Mouse (Mus musculus) 416B (cell line): ENCODE results near the gene Cdan1.
"Not testable (repeated sequence)": the region's sequence is repeated elsewhere in the genome, so short reads cannot be mapped to it uniquely, and the experiment has no call there.

Experiments used
- DNase-seq: peaks from one replicate; pipeline ENCODE4 v3.0.0; 2011; ENCODE audit warnings: low read depth

Cdan1 gene

DNA sequence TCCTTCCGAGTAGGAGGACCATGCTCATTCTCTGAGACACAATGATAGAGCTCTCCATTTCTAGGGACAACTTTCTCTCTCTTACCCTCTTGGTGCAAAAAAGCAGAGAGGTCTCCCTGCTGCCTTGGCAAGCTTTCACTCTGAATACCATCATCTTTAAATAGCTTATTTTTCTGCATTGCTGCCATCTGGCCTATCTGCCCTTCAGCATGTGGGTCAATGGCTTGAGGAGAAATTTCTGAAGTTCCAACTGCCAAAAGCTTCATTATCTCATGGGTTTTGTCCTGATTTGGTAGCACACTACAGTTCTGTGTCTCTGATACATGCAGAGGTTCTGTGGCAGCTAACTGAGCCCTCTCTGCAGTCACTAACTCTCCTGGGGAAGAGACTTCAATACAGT lies 104.4 kb downstream of the Cdan1 start:
- DNase-seq: no peak

DNA sequence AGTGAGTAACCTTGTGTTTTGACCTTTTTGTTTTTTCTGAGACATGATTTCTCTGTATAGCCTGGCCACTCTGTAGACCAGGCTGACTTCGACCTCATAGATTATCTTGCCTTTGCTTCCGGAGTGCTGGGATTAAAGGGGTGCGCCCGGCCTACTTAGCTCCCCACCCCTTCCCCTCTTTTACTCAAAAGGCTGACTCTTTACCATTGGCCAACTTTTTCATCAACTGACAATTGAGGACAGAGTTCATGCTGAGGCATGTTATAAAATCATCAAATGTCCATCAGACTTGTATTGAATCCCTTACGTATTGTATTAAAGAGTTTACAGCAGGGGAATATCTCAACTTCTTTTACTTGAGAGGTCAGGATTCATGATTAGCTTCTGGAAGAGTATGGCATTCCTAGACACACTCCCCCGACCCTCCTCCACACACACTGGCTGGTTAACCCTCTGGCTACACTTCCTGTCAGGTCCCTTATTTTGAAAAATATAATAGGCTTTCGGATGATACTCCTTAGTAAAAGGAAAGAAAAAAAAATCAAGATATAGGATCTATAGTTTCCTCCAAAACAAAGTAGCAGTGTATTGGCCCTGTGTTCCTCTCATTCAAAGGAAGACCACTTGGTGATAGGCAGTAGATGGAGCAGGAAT lies 117.9 kb downstream of the Cdan1 start:
- DNase-seq: no peak

DNA sequence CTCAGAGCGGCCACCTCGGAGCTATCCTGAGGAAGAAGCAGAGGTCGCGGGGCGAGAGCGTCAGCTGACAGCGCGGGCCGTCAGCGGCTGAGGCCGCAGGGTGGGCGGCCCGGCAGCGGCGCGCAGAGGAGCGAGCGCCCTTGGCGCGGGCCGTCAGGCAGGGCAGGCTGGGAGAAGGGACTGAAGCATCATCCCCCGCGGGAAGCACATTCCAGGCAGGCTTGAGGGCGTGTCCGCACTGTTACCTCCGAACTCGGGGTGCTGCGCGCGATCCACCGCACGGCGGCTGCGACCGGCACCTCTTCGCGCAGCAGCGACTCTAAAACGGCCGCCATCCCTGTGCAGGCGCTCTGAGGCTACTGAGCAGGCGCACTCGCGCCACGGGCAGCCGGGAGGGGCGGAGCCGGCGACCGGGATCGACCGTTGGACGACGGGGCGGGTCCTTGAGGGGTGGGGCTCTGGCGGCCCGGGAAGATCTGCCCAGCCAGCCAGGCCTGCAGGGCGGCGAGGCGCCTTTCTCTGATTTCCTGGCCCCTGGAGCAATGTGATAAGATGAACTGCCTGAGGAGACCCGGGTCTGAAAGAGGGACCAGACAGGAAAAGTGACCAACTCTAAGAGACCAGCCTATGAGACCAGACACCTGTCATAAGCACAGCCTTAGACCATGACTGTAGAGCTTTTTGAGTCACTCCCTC lies 118.6 kb downstream of the Cdan1 start:
- peak; percentile 92 for DNase-seq

DNA sequence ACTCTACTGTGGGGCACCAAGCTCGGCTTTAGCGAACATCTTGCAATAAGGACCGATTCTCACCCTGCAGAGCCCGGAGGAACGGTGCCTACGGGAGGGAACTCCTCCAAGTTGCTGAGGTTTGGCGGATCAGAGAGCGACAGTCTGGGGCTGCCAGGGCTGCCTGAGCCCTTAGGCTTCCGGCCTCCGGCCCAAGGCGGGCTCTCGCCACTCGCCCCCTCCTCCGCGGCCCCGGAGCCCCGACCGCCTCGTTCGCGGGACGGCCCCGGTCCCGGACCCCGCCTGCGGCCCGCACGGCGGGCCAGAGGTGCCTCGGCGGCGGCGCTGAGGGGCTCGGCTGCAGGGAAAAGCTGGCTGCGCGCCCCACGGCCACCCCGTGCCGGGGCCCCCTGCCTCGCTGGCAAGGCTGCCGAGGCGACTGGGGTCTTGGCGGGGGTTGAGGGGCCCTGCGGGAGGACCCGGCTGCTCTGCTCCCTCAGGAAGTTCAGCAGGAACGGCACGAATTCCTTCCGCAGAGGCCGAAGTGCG lies 119.2 kb downstream of the Cdan1 start:
- DNase-seq: no peak

DNA sequence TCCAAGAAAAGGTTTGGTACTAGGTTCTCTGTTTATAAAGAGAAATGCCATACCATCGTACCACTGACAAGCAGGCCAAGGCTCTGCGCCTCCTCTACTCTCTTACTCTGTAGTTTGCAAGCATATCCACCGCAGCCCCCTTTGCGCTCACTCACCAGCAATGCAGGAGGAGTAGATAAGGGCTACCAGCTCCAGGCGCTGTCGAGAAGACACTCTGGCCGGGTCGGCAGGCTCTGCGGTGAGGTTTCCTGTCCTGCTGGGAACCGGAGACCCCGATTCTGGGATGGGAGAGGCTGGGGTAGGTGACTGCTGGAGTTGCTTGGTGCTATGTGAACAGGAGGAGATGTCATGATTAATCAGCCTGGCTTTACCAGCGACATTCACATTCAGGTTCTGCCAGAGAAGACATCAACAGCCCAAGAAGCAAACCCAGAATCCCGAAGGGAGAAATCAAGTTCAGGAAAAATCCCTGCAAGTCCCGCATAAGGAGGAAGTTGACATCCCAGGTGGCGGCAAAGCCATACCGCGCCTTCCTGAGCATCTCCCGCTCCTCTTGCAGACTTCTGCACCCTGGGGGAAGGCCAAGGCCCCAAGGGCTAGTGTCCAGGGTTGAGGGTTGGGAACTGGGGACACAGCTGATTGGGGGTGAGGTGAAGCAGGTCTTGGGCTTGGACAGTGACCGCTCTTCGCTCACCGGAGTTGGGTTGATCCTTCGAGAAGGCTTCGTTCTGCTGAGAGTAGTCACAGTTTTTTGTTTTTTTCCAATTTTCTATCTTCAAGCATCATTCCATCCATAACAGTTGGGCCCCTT lies 119.9 kb downstream of the Cdan1 start:
- DNase-seq: peak; percentile 9

DNA sequence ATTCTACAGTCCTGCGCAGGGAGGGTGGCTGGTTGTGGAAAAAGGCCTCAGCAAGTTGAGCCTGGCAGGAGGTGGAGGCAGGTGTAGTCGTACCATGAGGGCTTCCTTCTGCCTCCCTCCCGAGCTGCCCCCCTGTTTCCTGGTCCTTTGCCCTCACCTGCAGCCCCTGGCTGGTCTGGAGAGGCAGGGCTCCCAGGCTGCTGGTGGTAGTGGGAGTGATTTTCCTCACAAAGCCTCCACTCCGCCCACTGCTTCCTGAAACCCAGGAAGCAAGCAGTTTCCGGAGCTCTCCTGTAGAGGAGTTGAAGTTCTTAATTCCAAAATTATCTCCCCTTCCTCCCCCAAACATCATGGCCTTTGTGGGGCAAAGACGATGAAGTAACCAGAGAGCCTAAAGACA lies 125.8 kb downstream of the Cdan1 start:
- no peak for DNase-seq

DNA sequence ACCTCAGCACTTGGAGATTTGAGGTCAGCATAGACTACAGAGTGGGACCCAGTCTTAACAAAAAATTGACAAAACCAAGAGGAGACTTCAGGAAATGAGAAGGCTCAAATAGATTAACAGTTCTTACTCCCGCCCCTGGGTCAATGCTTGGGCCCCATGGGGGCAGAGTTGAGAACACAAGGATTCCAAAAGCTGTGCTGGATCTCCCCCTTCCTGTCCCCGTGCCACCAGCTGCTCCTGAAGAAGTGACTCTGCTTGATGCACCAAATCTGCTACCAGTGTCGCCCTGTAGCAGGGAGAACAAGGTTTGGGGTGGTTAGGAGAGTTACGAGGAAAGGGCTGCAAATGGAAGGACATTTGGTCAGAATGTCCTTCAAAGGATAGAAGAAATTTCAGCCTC lies 126.3 kb downstream of the Cdan1 start:
- no peak for DNase-seq

DNA sequence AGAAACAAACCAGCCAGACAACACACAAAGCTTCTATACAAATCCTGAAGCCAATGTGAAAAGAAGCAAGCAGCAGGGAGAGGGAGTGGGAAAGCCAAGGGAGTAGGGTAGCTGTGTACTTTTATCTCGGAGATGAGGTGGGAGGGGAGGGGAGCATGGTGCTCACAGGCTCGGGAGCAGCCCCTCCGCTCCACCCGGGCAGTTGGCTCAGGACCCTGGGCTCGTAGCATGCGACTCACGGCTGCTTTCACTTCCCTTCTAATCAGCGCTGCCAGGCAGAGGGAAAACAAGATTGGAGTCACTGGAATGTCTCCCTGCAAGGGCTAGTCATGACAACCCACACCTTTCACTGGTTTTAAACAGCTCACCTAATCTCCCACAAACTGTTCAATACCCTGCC lies 127.4 kb downstream of the Cdan1 start:
- DNase-seq: no peak

DNA sequence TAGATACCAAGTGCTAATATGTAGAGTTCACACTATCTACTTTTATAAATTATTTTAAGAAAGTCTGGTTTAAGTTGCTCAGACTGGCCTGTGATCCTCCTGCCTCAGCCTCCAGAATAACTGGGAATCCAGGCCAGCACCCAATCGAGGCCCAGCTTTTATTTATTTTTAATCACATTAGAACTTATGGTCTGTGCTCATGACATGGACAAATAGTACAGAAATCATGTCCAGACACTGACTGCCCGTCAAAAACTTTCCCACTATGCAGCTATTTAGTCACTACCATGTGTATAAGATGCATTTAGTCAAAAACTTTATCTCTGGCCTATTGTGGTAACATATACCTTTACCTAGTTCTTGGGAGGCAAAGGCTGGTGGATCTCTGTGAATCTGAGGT lies 128.0 kb downstream of the Cdan1 start:
- DNase-seq: no peak

DNA sequence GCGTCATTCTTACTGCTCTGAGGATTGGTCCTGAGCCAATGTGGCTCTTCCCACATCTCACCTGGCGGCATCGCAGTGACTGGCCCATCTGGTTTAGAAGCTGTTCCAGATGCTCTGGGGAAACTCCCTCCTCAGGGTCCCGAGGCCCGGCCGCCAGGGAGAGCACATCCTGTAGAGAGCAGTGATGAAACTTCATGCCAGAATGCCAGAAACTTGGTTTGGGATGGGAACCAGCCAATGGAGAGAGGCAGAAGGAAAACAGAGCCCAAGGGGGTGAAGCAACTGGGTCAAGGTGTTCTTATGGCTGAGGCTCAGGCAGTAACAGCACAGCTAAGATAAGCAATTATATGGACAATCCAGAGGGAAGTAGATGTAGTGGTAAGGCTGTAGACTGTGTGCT lies 129.1 kb downstream of the Cdan1 start:
- no peak for DNase-seq

DNA sequence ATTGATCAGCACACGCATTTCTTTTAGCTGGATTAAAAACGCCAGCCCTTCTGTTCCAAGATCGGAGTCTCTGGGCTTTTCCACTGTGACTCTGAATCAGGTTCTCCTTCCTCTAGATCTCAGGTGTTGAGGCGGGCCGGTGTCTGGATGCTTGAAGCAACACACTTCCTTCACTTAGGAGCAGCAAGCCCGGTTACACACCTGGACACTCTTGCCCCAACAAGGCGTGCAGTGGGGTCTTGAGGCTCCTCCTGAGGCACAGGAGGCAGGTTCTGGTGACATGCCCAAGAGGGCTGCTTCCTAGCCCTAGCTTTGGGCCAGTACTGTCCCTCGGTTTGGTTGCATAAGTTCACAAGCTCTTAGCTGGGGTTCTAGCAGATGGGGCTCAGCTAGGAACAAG lies 131.4 kb downstream of the Cdan1 start:
- DNase-seq: no peak

DNA sequence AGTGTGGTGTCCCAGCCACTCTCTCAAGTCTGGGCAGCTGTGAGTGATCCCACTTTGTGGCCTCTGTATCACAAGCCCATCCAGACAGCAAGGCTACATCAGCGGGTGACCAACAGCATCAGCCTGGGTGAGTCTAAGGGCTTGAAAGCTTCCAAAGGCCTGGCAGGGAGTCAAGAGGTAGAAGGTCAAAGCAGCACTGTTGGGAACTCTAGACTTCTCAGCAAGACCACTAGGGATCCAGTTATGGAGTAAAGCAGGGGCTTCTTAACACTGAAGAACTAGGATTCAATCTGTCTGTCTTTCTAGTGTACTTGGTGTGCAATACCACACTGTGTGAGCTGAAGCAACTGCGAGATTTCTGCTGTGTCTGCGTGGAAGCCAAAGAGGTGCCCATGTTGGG lies 136.5 kb downstream of the Cdan1 start:
- no peak for DNase-seq

DNA sequence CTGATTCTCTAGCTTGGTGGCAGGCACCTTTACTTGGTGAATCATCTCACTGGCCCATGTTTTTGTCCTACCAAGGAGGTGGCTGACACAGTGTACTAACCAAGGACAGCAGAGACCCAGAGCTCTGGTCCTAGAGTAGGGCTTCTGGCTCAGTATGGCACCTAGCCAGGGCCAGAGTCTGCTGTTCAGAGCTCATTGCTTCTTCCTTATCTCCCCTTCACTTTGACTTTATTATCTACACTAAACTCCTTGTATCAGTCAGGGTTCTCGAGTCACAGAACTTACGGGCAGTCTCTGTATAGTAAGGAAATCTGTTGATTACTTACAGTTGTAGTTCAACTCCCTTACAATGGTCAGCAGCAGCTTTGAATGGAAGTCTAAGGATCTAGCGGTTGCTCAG lies 139.0 kb downstream of the Cdan1 start:
- no peak for DNase-seq

DNA sequence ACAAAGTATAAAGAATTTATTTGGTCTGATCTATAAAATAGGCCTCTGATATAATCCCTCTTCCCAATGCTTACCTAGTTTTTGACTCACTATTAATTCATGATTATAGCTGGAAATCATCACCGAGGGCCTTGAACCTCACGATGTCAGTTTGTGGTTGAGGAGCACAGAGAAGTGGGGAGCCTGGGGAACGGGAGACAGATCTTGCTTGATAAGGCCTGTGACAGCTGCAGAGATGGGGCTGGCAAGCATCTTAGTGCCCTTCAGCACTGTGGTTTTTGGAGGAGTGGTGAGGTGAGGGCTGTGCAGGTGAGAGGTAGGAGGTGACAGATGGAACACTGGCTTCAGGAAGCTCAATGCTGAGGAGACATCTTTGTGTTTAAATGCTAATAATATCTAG lies 139.8 kb downstream of the Cdan1 start:
- peak; percentile 67 for DNase-seq

DNA sequence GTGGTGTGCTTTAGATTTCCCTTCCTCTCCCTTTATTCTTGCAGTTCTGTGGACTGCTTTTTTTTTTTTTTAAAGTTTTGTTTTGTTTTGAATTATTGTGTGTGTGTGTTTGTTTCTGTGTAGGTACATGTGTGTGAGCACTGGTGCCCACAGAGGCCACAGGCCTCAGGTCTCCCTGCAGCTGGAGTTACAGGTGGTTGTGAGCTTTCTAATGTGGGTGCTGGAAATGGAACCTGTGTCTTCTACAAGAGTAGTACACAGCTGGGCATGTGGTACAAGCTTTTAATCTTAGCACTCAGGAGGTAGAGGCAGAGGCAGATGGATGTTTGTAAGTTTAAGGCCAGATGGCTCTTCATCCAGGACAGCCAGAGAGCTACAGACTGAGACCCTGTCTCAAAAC lies 142.9 kb downstream of the Cdan1 start:
- DNase-seq: no peak

DNA sequence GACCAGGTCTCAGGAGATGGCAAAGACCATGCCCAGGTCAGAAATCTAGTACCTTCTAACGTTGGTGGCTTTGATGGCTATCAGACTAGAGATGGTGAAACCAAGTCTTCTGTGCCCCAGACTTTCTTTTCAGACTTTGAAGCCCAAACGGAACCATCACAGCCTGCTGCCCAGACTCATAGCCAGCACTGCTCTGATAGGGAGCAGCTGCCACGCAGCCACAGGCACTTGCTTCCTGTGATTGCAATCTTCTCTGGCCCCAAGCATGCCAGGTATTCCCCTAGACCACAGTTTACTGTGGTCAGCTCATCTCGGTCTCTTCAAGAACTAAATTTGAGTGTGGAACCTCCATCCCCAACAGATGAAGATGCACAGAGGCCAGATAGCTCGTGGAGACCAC lies 147.3 kb downstream of the Cdan1 start:
- DNase-seq: peak; percentile 55

DNA sequence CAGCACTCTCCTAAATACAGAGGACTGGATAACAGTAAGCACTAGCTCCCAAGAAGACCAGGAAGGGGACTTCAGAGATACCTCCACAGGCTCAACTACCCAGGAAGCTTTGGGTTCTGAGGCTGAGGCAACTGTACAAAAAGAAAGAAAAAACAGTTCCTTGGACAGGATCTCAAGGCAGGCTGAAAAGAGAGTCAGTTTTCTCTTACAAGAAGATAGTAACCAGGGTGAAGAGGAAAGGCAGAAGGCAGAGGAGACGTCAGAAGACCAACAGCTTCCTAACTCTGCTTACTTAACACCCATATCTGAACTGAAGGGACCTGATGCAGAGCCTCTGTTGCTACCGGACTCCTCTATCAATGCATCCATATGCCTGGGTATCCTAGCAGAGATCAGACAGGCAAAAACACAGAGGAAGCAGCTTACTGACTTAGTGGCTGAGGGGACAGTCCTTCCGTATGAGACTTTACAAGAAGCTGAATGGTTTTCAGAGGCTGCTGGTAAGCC lies 149.5 kb downstream of the Cdan1 start:
- DNase-seq: peak; percentile 23

DNA sequence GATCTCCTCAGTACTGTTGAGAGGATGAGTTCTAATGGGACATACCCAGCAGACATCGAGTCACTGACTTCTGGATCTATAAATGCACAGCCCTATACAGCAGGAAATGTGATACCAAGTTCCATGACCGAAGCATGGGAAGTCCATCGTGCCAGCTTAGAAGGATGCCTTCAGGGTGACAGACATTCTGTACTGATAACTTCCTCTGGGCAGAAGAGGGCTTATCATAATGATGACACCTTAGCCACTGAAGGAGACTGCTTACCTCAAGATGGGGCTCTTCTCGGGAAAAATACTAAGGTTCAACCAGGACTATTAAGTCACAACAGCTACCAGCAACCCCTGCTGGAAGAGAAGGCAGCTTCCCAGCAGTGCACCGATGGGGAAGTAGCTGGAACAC lies 152.2 kb downstream of the Cdan1 start:
- DNase-seq: no peak

DNA sequence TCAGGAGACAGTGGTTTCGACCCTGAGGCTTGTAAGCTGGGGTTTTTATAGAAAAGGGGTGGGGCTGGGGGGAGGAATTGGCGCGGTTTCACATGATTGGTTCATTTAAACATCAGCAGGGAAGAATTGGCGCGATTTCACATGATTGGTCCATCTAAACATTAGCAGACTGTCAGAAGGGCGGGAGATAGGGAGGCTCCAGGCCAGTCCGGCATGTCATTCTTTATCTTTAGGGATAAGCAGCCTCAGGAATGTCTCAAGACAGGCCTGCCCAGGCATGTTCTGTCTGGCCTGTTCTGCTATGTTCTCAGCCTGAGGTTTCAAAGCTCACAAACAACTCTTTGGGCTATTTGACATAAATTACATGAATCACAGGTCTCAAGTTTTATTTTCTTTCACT lies 168.8 kb downstream of the Cdan1 start:
- not testable (repeated sequence) for DNase-seq

DNA sequence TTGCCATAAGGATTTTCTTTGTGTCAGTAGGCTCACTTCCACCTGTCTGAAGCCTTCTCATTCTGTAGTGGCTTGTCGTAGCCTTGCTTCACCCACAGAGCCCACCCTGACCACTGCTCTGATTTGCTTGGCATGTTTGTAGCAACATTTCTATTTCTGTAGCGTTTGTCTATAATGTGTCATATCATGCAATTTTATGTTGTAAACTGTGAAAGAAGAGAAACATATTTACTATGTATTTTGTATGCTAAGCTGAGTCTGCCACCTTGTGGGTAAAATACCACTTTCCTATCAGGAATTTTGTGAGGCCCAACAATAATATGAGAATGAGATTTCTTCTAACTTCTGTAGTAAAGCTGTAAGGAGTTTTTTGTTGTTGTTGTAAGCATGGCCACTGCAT lies 179.7 kb downstream of the Cdan1 start:
- DNase-seq: peak; percentile 69

DNA sequence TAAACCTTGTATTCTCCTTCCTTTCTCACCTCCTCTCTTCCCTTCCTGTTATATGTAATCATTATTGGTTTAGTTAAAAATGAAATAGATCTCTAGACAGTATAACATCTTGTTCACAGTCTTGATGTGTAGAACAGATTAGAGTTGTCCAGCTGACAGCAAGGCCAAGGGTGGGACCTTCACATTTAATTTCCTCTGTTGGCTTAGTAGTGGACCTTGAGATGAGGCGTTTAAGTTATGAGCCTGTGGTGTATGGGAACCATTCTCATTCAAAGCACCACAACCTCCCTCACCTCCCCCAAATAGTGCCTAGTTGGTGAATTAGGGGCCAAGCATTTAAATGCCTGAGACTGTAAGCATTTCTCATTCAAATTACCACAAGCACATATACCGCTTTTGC lies 182.5 kb downstream of the Cdan1 start:
- DNase-seq: no peak
